Mouse (Mus musculus) c-Kit-positive CD71-negative TER-119-negative erythroid progenitor cells, embryonic 14.5 days (primary cell): ENCODE measurements around the gene Tamm41.
A peak's percentile ranks its signal among the peaks of the same experiment; 100 is the strongest.

Source experiments
- DNase-seq: peaks from one replicate; pipeline ENCODE4 v3.0.0-alpha.2; 2013; ENCODE audit warnings: low read depth

Gene Tamm41

DNA sequence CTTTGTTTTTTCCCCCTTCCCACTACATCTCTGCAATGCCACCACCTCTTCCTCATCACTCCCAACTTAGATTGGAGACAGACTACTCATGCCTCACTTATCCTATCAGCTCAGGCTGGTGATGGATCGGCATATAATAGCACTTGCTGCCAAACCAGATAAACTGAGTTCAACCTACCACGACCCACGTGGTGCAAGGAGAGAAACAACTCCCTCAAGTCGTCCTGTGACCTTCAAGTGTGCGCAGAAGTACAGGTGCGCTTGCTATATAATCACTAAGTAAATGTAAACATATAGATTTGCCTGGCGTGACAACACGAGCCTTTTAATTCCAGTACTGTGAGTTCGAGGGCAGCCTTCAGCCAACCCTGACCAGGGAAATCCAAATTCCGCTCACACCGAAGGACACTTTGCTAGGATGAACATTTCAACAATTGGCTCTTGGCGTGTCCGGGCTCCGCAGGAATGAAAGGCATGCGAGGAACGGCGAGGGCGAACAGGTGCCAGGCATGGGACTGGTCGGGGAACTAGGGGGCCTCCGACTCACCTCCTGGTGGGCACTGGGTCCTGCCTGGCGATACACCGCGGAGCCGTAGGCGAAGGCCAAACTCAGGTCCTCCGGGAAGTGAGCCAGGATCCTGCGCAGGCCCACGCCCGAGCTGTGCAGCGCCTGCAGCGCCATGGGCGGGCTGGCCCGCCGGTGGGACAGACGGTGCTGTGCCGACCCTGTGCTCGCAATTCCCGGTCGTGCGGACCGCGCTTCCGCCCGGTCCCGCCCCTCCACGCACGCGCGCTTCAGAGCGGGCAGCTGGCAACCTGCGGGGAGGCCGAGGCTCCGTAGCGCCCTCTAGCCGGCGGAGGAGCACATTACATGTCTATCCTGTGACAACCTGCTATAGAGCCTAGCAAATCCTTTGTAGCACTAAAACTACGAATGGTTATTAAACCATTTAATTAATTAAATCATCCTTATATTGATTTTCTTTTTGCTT lies at the start of gene Tamm41:
Gene Tamm41 (minus strand): TSS at position 774 of the 992 bp plus-strand sequence.
- DNase-seq: peak; percentile 77

DNA sequence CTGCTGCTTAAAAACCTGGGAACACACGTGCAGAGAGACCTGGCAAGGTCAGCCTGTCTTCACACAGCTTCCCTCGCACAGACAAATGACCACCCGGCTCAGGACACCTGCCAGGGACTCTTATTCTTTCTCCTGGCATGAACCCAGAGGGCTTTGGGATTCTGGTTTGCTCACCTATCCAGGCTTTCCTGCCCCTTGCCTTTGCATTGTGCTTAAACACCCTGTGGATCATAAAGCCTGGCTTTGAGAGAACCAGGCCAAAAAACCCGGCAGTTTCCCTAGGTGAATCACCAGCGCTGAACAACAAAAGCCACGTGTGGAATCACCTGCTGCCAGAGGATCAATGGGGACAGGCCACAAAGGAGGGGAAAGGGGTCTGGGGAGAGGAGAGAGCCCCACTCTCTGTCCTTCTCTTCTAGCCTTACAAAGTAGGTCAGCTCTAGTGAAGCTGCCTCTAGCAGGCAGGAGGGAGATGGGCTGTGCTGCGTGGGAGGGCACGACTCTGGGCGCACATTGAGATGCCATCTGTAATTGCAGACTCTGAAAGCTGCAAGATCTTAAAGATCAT lies 47.7 kb upstream of the Tamm41 start:
- DNase-seq: no peak

DNA sequence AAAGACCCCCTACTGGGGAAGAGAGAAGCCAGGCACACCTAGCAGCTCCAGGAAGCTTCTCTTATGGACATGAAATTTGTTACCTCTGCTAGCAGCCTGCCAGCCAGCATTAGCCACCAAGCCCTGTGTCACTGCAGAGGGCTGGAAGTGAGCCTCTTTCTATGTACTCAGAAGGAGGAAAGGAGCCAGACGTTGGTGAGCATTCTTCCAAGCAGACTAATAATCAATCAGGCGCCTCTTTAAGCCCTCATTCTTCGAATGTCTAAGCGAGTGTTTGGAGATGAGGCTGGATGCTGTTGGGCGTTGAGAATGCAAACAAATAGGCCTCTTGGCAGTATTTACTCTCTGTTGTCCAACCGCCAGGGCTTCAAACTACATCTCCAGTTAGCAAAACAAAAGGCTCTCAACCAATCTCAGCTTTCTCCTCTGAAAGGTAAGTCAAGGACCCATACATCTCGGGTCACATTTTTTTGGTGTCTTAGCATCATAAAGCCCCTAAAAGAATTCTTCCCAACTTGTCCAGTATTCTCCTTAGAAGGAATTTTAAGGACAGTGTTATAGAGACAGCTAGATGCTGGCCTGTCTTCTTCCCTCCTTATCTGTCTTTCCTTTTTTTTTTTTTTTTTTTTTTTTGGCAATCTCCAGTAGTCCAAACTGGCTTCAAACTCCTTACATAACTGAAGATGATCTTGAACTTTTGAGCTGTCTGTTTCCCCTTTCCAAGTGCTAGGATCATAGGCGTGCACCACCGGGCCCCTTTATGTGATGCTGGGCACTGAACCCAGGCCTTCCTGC lies 39.3 kb upstream of the Tamm41 start:
- no peak for DNase-seq

DNA sequence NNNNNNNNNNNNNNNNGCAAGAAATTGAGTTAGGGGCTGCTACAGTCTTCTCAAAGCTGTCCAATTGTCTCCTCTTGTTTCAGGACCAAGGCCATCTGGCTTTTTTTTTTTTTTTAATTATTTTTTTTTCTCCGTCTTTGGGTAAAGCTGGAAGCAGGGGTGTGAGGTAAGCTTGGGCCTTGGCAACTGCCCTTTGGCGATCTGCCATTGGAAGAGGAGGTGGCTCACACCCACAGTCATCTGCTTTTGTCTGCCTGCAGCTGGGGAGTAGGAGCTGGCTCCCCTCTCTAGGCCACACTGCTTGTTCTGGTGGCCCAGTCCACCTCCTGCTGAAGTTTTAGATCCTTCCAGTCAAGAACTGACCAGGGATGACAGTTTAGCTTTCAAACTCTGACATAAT lies 34.3 kb upstream of the Tamm41 start:
- no peak for DNase-seq

DNA sequence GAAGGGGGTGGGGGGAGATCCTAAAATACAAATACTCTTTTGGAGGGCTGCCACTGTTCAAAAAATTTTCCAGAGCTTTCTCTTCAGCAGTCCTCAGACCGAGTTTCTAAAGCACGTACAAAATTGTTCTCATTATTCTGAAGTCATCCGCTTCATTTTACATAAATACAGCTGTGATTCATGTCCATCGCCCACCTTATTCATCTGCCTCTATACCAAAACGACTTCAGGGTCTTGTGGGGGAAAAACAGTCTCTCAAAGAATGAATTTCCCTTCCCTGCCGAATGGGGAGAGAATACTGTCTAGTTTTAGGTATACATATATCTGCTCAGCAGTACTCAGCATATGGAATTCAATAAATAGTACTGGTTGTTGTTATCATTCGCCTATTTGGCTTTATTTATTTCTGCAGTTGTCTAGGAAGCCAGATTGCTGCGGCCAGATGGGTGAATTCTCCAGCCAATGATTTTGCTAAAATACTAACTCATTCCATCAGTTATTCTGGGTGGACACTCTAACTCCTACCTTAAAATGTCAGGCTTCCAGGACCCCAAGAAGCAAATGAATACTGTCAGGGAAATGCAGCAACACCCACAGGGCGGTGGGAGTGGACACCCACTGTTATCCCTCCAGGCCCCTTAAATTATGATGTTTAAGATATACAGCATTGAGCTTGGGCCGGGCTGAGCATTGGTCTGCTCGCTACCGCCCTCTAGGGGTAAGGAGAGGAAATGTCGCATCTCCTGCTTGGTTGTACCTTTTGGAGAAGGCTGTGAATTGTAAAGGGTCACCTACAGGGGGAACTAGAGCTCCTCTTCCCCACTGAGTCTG lies 27.9 kb upstream of the Tamm41 start:
- DNase-seq: peak; percentile 38

DNA sequence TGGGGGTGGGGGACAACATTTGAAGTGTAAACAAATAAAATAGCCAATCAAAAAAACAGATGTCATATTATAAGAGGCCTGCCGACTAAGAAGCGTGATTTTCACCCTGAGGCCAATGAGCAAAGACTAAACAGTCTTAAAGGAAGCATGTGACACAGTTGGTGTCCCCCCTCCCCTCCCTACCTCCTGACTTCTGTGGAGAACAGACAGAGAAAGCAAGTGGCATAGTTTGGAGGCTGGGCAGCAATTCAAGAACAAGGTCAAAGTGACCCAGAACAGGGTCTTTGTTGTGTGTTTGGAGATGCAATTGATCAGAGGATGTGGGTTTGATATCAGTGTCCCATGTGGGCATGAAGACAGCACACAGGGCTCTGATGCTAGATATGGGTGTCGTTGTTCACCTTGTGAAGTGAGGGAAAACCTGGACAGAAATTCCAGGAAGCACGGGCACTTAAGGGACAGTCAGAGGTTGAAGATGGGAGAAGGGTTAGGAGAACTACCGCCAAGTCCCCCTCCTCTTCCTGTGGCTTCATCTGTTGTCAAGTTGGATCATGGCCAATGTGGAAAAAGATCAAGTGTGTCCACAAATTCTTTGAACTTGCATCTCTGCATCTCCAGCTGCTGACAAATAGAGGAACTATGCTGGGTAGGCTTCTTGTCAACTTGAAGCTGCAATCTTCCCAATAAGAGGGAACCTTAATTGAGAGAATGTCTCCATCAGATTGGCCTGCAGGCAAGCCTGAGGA lies 25.1 kb upstream of the Tamm41 start:
- DNase-seq: no peak

DNA sequence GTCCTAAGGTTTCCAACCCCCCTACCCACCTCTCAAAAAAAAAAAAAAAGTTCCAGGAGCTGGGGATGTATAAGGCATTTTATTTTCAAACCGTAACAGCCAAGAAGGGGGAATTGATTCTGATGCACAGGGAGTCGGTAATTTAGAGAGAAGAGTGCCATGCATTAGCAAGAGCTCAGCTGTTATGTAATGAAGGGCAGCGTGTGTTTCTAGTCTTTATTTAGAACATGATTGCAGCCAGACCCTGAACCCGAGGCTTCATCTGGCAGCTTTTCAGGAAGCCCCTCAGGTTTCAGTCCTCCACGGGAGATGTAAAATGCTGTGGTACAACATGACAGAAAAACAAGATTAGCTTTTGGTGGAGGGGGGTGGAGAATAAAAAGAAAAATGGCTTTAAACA lies 21.6 kb upstream of the Tamm41 start:
- DNase-seq: no peak

DNA sequence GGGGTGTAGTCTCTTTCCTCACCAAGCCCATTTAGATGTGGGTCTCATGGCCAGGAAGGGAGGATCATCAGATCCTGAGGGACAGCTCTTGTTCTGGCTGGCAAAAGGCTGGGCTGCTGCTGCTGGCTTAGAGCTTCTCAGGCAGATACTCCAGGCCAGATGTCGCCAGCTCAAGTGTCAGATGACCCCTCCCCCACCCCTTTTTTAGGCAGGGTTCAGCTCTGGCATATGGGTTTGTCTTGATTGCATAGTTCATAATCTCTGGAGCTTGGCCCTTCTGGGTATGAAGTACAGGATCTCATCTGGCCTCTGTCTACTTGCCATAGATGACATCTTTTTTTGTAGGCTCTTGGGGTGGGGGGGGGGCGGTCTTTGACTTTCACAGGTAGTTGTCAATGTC lies 19.0 kb upstream of the Tamm41 start:
- DNase-seq: no peak

DNA sequence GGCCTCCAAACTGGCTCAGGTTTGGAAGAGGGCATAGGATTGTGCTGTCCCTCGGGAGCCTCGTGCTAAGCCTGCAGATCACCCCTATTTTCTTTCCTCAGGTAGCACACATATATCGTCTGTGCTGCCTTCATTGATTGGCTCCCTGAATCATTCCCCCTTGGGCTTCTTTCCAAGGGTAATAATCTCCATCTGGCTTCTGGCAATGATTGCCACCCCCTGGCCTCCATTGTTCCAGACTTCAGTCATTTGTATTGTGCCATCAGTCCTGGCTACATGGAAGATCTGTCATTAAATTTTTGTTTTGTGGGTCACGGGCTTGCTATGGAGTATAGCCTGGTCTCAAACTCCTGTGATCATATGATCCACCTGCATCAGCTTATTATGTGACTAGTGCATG lies 17.8 kb upstream of the Tamm41 start:
- DNase-seq: no peak

DNA sequence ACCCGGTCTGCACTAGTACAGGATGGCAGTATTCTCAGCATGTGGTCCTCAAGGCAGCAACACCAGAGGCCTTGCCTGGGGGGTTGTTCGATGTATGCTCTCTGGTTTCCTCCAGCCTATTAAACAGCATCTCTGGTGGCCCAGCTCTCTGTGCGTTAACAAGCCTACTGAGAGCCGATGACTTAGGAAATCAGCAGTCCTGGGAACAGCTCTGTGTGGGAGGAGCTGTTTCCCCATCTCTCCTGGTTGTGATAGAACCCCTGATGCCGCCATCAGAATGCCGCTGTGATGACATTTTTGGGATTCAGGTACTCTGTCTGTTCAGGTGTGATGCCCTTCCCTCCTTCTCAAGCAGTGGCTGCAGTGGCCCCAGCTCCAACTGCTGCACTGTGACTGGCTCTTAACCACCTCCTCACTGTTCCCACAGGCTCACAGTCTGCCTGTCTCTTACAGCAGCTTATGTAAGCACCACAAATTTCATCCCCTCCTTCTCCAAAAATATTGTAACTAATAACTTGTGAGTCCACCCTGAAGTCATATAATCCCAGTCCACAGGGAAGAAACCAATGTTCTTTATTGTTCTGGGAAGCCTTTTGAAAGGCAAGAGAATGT lies 14.0 kb upstream of the Tamm41 start:
- no peak for DNase-seq

DNA sequence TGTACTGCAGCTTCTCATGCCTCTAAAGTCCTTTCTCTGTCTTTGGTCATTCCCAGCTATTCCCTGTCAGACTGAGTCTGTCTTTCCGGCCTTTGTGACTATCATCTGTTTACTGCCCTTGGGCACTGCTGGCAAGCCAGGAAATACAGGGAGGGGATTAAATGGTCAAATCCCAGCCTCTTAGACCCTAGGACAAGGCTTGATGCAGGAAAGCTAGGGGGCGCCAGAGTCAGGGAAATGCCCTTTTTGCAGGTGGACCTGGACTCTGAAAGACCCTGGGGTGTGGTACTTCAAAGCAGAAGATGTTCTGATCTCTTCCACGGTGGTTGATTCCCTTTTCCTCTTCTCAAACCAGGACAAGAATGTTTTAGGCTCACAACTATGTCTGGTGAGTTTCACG lies 11.3 kb upstream of the Tamm41 start:
- no peak for DNase-seq

DNA sequence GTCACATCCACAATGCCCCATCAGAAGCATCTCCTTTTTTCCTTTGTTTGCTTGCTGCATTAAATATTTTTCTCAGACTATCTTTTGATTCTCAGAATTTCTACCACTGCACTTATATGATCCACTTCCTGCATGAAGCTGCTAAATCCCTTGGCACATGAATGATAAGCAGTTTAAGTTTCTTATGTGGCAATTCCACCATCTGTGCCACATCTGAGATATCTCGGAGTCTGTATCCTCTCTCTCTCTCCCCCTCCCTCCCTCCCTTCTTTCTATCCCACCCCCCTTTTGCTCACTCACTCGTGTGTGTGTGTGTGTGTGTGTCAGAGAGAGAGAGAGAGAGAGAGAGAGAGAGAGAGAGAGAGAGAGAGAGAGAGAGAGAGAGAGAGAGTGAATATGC lies 10.1 kb upstream of the Tamm41 start:
- no peak for DNase-seq

DNA sequence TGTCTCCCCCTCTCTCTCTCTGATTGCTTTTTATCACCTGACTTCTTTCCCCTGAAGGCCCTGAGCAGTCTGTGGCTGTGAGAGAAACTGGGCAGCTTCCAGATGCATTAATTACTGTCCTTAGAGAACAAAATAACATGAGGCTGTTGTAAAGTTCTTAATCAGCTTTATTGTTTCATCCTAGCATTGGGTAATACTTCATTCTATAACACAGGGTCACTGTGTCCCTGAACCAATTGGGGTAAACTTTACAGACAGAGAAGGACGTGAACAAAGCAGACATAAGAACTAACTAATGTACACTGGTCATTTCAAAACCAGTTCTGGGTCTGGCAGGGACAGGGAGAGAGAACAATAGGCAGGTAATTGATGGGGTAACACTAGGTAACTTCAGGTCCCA lies 8.4 kb upstream of the Tamm41 start:
- DNase-seq: no peak

DNA sequence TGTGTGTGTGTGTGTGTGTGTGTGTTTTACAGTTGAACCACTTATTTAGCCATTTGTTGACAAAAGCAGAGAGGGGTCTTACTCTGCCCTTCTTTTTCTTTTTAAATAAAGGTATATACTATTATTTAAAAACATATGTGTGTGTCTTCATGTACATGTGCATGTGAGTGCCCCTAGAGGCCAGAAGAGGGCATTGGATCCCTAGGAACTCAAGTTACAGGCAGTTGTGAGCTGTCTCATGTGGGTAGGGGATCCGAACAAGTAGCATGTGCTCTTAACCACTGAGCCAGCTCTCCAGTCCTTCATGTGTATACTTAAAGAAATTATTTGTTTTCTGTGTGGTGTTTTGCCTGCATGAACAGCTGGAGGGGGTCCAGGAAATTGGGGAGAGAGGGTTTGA lies 7.0 kb upstream of the Tamm41 start:
- DNase-seq: no peak

DNA sequence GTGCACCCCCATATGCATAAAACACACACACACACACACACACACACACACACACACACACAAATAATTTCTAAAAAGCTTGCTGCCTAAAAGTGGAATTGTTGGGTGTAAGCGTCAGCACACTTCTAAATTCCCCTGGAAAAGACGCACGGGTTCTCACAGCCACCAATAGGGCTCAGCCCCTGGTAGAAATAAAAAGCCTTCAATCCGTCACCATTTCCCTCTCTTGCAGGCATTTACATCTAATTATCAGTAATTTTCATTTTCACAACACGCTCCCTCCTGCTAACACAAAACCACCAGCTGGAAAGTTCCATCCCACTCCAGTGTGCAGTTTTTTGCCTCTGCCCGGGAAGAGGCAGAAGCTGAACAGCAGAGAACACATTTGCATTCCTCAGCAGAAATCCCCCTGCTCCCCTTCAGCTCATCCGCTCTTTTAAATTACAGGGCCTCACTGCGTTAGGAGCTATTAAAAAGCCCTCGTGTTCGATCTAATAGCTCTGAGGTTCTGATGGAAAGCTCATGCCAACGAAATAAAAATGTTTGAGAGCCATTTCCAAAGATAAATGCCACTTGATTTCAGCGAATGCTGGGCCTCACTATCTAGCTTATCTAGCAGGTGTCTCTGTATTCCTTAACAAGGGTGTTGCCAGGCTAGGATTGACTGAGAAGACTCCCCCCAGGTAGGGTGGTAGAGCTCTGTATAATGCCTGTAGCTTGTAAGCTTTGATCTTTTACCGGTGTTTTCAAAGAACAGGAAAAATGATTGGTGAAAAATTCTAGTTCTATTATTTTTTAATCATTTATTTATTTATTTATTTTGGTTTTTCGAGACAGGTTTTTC lies 6.2 kb upstream of the Tamm41 start:
- no peak for DNase-seq

DNA sequence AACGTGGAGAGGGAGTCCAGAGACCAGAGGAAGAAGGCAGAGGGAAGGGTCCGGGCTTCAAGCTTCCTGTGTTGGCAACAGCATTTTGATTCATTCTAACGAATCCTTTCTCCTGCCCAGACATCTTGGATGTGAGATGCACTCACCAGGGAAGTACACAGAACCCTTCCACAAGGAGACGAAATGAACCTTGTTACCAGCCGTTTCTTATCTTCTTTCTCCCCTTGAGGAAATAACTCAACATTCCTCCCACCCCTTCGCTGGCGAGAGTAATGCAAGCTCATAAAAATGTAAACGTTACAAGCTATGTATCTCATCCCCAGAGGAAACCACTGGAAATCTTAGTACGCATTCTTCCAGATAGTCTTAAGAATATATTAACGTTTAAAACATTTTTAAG lies 4.9 kb upstream of the Tamm41 start:
- DNase-seq: no peak

DNA sequence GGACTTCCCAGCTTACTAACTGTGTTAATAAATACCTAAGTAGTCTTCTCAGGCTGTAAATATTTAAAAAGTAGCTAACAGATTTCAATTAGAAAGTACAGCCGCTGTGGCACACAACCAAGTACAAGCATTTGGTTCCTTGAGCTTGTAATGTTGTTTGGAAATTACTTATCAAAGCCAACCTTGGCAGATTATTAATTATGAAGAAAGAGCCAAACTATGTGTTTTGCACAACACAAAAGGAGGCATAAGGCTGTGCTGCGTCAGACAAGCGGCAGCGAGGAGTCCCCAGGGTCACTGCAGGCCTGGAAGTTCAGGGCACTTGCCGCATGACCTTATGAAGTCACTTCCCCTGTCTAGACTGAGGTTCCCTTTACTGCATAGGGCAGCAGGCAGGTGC lies 4.2 kb downstream of the Tamm41 start:
- DNase-seq: no peak

DNA sequence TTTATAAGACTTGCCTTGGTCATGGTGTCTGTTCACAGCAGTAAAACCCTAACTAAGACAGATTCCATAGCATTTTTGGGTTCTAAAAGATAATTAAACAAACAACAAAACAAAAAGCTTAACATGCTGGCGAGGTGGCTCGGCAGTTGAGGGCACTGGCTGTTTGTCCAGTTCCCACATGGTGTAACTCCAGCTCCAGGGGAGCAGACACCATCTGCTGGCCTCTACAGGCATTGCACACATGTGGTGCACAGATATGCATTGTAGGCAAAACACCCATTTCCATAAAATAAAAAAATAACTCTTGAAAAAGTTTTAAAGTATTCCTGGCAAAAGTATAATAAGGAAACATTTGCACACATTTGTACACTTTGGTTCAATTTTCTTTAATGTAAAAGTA lies 7.6 kb downstream of the Tamm41 start:
- no peak for DNase-seq

DNA sequence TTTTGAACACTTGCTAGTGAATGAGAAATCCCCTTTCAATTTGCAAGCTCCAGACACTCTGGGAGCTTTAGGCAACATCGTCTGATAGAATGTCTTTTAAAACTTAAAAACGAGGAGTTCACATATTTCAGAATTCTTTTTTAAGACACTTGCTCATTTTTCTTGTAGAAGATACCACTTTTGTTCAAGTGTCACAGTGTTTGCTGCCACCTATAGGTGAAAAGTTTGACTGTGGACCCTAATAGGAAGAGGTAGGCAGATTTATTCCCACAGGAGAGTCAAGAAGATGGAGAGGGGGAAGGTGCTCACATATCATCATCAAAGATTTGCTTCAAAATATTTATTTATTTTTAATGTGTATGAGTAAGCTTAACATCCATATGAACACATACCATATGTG lies 8.4 kb downstream of the Tamm41 start:
- no peak for DNase-seq

DNA sequence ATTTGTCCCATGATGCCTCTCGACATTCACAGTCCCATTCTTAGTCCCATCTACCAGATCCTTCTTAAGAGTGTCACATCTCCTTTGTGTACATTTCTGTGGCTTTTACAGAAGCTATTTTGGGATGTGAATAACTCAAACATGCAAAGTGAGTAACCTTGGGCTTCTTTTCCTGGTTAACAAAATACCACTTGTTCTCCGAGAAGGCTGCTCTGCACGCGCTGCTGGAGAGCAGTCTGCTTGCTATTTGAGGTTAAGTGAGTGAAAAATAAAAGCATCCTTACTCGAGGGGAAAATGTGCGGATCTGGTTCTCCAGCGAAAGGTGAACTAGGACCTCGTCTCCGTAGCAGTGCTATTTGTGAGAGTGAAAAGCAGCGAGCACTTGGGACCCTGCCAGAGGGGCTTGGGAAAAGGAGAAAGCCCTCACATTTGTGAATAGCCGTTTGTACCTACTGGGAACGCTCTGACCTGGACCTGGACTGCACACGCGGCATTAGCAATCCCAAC lies 10.1 kb downstream of the Tamm41 start:
- no peak for DNase-seq
